Mouse (Mus musculus): ENCODE data around the gene Fpr-rs7.

Gene Fpr-rs7

GRCm38 (mm10) chr17:20114126-20114525 is at the start of gene Fpr-rs7:
Gene Fpr-rs7, minus strand, starts transcription at chr17:20114226.
- no peak for DNase-seq (ENCODE audit: low spot score in 2 of 2)

GRCm38 (mm10) chr17:20074090-20074489 is 39.9 kb downstream of the Fpr-rs7 start:
- DNase-seq (ENCODE audit: low spot score in 2 of 2), result no peak

DNA sequence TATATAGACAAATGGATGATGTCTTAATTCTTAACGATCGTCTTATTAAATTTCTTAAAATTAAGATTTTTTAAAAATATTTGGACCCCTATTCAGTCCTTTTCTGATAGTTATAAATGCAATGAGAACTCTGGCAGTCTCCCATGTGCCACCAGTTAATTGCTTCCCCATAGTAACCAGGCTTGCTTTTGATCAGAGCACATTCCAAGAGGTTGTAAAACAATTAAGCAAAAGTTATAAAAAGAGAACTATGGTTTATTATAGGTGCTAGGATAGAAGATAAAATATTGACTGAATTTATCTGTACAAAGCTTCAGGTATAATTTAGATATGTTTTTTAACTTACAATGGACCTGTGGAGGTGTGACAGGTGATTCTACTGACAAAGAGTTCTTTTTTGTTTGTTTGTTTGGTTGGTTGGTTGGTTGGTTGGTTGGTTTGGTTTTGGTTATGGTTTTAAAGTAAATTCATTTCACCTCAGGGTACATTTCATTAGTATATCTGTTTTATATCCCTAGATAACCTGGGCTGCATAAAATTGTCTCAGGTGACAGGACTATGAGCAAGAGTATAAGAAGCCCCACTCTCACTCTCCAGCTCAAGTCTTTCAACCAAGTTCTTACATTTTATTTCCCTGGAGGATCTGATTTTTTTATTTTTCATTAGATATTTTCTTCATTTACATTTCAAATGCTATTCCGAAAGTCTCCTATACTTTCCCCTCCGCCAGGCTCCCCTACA is 42.2 kb downstream of the Fpr-rs7 start:
- no peak for DNase-seq (ENCODE audit: low spot score in 2 of 2)

Measured in spleen, postnatal 10 days (tissue).